8 mouse cellular contexts compared by ENCODE assay signal in genomic region chr10:127340577-127341359, GRCm38 (mm10). TPM values are rescaled to one million over a fixed set of nuclear protein-coding genes. Genes with fewer than 3 reads are reported as not detected.
DNase-seq lines count a peak whose midpoint lies in the region; ATAC-seq lines count a peak whose summit lies in the region.

No protein-coding gene starts in this region.

- no peak for ATAC-seq in limb, embryonic 11.5 days (ENCODE audit: insufficient number of reproducible peaks, low FRiP score, low TSS enrichment, low read depth)

- H3K27me3 ChIP-seq in forebrain, embryonic 10.5 days (ENCODE audit: poor library complexity, severe bottlenecking): peaks cover 57% of the 10 kb centered on the region
- 0 out of 2 replicates have a peak, but pooled peaks cover 2% of the 10 kb centered on the region for H3K27me3 ChIP-seq in limb, embryonic 11.5 days (ENCODE audit: control insufficient read depth, insufficient read depth, low read length)

- peak overlapping the region; percentile 70 for H3K9ac ChIP-seq in limb, embryonic 11.5 days (ENCODE audit: low read length)

- H3K36me3 ChIP-seq in forebrain, embryonic 10.5 days (replicated peaks): peaks cover 23% of the 10 kb centered on the region
- no peaks in the 10 kb centered on the region for H3K36me3 ChIP-seq in limb, embryonic 11.5 days (ENCODE audit: control insufficient read depth, insufficient read depth, low read length)

- H3K4me3 ChIP-seq in forebrain, embryonic 10.5 days: peak overlapping the region; percentile 58
- H3K4me3 ChIP-seq in limb, embryonic 11.5 days (ENCODE audit: low read depth, low read length): peak overlapping the region; percentile 48

- peak overlapping the region; percentile 91 for H3K27ac ChIP-seq in forebrain, embryonic 10.5 days
- H3K27ac ChIP-seq in limb, embryonic 11.5 days (replicated peaks; ENCODE audit: low read depth, low read length): peak overlapping the region; percentile 82

- intact Hi-C loops in left cerebral cortex, postnatal 14 days (cut with DNase I): no loop called here

- H3K9me3 ChIP-seq in forebrain, embryonic 10.5 days: no peaks in the 10 kb centered on the region
- H3K9me3 ChIP-seq in limb, embryonic 11.5 days (ENCODE audit: control insufficient read depth, low read length): no peaks in the 10 kb centered on the region

- peak overlapping the region; percentile 89 for H3K4me2 ChIP-seq in limb, embryonic 11.5 days (ENCODE audit: low read depth, severe bottlenecking)

- DNase-seq in right cerebral cortex, postnatal 4 days: peak; percentile 48
- no peak for DNase-seq in right cerebral cortex, postnatal 14 days
- peak; percentile 78 for DNase-seq in forebrain, embryonic 10.5 days (ENCODE audit: extremely low spot score, low spot score)
- peak; percentile 79 for DNase-seq in limb, embryonic 11.5 days (ENCODE audit: low spot score)
- DNase-seq in retina, postnatal 1 day: peak; percentile 92
- DNase-seq in urinary bladder, adult 2 months (ENCODE audit: low spot score): no peak
- DNase-seq in gastrocnemius, postnatal 25 days: no peak
- no peak for DNase-seq in left cerebral cortex, postnatal 14 days (ENCODE audit: low spot score in 2 of 2)

- peaks cover 42% of the 10 kb centered on the region for H3K4me1 ChIP-seq in forebrain, embryonic 10.5 days
- H3K4me1 ChIP-seq in limb, embryonic 11.5 days (ENCODE audit: control insufficient read depth, insufficient read depth, low read length): 0 out of 2 replicates have a peak, but pooled peaks cover 3% of the 10 kb centered on the region

- under 1% methylated on average over 27 of the region's 27 CpGs for WGBS in forebrain, embryonic 10.5 days
- WGBS in limb, embryonic 11.5 days: under 1% methylated on average over 27 of the region's 27 CpGs

RNA-seq across cellular contexts. Expression of gene Gli1, which starts 1.0 kb away (rescaled TPM):
- polyA plus RNA-seq in forebrain, embryonic 10.5 days (2016; fragmentation: Nextera tagmentation; extraction: Ambion mirVana): 7.0 and 7.9 TPM in 2 replicates
- 8.5 and 11.2 TPM in 2 replicates for polyA plus RNA-seq in limb, embryonic 11.5 days (2014; fragmentation: Nextera tagmentation; extraction: Ambion mirVana)
- 29.0 and 34.1 TPM in 2 replicates for polyA plus RNA-seq in urinary bladder, adult 2 months (2012; rRNA removed)
- total RNA-seq in gastrocnemius, postnatal 25 days (2021): 1 to 10 TPM in 1 of 2 experiments, under 1 TPM in 1; 0.74 to 1.5 TPM
- 1 to 10 TPM; 1.6 to 1.9 TPM for total RNA-seq in left cerebral cortex, postnatal 14 days (2021)

RNA-seq across cellular contexts. Expression of gene Inhbe, which starts 13.4 kb away (rescaled TPM):
- polyA plus RNA-seq in forebrain, embryonic 10.5 days (2016; fragmentation: Nextera tagmentation; extraction: Ambion mirVana): 0.04 TPM in 1 of 2 replicates, not detected in the other
- polyA plus RNA-seq in limb, embryonic 11.5 days (2014; fragmentation: Nextera tagmentation; extraction: Ambion mirVana): 0.03 and 0.15 TPM in 2 replicates
- polyA plus RNA-seq in urinary bladder, adult 2 months (2012; rRNA removed): not detected in 2 replicates
- total RNA-seq in gastrocnemius, postnatal 25 days (2021): not detected
- under 1 TPM in 1 of 2 experiments, not detected in 1; 0.13 TPM for total RNA-seq in left cerebral cortex, postnatal 14 days (2021)

RNA-seq across cellular contexts. Expression of gene Arhgap9, which starts 19.0 kb away (rescaled TPM):
- 1.5 and 1.7 TPM in 2 replicates for polyA plus RNA-seq in forebrain, embryonic 10.5 days (2016; fragmentation: Nextera tagmentation; extraction: Ambion mirVana)
- 5.3 and 5.5 TPM in 2 replicates for polyA plus RNA-seq in limb, embryonic 11.5 days (2014; fragmentation: Nextera tagmentation; extraction: Ambion mirVana)
- 6.7 and 8.4 TPM in 2 replicates for polyA plus RNA-seq in urinary bladder, adult 2 months (2012; rRNA removed)
- 1 to 10 TPM; 1.4 to 1.7 TPM for total RNA-seq in gastrocnemius, postnatal 25 days (2021)
- total RNA-seq in left cerebral cortex, postnatal 14 days (2021): 1 to 10 TPM in 1 of 2 experiments, under 1 TPM in 1; 0.66 to 1.2 TPM

RNA-seq across cellular contexts. Expression of gene Mars, which starts 29.2 kb away (rescaled TPM):
- polyA plus RNA-seq in forebrain, embryonic 10.5 days (2016; fragmentation: Nextera tagmentation; extraction: Ambion mirVana): 191 and 202 TPM in 2 replicates
- polyA plus RNA-seq in limb, embryonic 11.5 days (2014; fragmentation: Nextera tagmentation; extraction: Ambion mirVana): 167 and 170 TPM in 2 replicates
- polyA plus RNA-seq in urinary bladder, adult 2 months (2012; rRNA removed): 44.7 and 47.7 TPM in 2 replicates
- total RNA-seq in gastrocnemius, postnatal 25 days (2021): 10 to 100 TPM; 48.3 to 53.5 TPM
- 10 to 100 TPM; 59.1 to 61.5 TPM for total RNA-seq in left cerebral cortex, postnatal 14 days (2021)

RNA-seq across cellular contexts. Expression of gene Inhbc, which starts 29.5 kb away (rescaled TPM):
- polyA plus RNA-seq in forebrain, embryonic 10.5 days (2016; fragmentation: Nextera tagmentation; extraction: Ambion mirVana): not detected in 2 replicates
- polyA plus RNA-seq in limb, embryonic 11.5 days (2014; fragmentation: Nextera tagmentation; extraction: Ambion mirVana): 0.15 TPM in 1 of 2 replicates, not detected in the other
- not detected in 2 replicates for polyA plus RNA-seq in urinary bladder, adult 2 months (2012; rRNA removed)
- total RNA-seq in gastrocnemius, postnatal 25 days (2021): not detected
- total RNA-seq in left cerebral cortex, postnatal 14 days (2021): not detected

Comparison
In these comparisons a context has a peak if more than half of its experiments do, and no peak if none do; other contexts are left out.
1. DNase-seq: peak in right cerebral cortex, postnatal 4 days (single experiment), forebrain, embryonic 10.5 days (single experiment), limb, embryonic 11.5 days (single experiment) and retina, postnatal 1 day (single experiment); none in right cerebral cortex, postnatal 14 days (single experiment), urinary bladder, adult 2 months (single experiment), gastrocnemius, postnatal 25 days (single experiment) and left cerebral cortex, postnatal 14 days (0 of 2).